Mouse (Mus musculus) forebrain, embryonic 15.5 days (tissue): Measurements from ENCODE around the gene Dlec1. TPM values are rescaled to one million over a fixed set of nuclear protein-coding genes. Genes with fewer than 3 reads are reported as not detected.

Experiments
- ATAC-seq: fragments of 200-750 bp; cut with Nextera tagmentation; replicated peaks from 2 replicates; pipeline ENCODE4 v1.8.0; 2017; ENCODE audit warnings: mild to moderate bottlenecking, moderate TSS enrichment, moderate library complexity
- H3K27ac ChIP-seq: fragments of 300-500 bp; sonication (generic); replicated peaks from 2 replicates; pipeline ENCODE4 v1.5.1; 2015; ENCODE audit warnings: mild to moderate bottlenecking, inconsistent platforms
- H3K27me3 ChIP-seq: fragments of 300-500 bp; sonication (generic); 2 replicates; pipeline ENCODE4 v1.6.1; 2015; ENCODE audit warnings: inconsistent platforms
- H3K36me3 ChIP-seq: fragments of 300-500 bp; sonication (generic); 2 replicates; pipeline ENCODE4 v1.6.1; 2015; ENCODE audit warnings: mild to moderate bottlenecking, inconsistent platforms
- H3K4me1 ChIP-seq: fragments of 300-500 bp; sonication (generic); 2 replicates; pipeline ENCODE4 v1.6.1; 2015; ENCODE audit warnings: inconsistent platforms
- H3K4me2 ChIP-seq: fragments of 300-500 bp; sonication (generic); replicated peaks from 2 replicates; pipeline ENCODE4 v1.6.1; 2015; ENCODE audit warnings: mild to moderate bottlenecking, inconsistent platforms
- H3K4me3 ChIP-seq: fragments of 300-500 bp; sonication (generic); 2 replicates; pipeline ENCODE4 v1.5.1; 2015; ENCODE audit warnings: mild to moderate bottlenecking, inconsistent platforms
- H3K9ac ChIP-seq: fragments of 300-500 bp; sonication (generic); replicated peaks from 2 replicates; pipeline ENCODE4 v1.6.1; 2015; ENCODE audit warnings: mild to moderate bottlenecking, inconsistent platforms
- H3K9me3 ChIP-seq: fragments of 300-500 bp; sonication (generic); 2 replicates; pipeline ENCODE4 v1.6.1; 2016; ENCODE audit warnings: inconsistent platforms
- WGBS: fragments of 180-500 bp; shearing (Covaris S2); methylation state at CpG from one replicate; pipeline ENCODE4 v1.1.7; 2015; ENCODE audit warnings: mixed read lengths; 5-methylcytosine and 5-hydroxymethylcytosine counted together
- polyA plus RNA-seq: library from polyadenylated mRNA; unstranded; fragments of >200 nt; fragmentation: Nextera tagmentation; extraction: Ambion mirVana; gene quantifications from 2 replicates; pipeline ENCODE4 v1.2.1, GENCODE M21; 2015

Dlec1 gene
- polyA plus RNA-seq, 1 experiment from 2014 or later, result 0.36 TPM

- Histone ChIP-seq H3K27me3 (no peaks in the 10 kb centered on the region), H3K4me3 (no peak overlapping the region), H3K4me2 (no peak overlapping the region), H3K36me3 (no peaks in the 10 kb centered on the region; the same call in 1 of the 2 replicates), H3K4me1 (no peaks in the 10 kb centered on the region), H3K9ac (no peak overlapping the region), H3K9me3 (no peaks in the 10 kb centered on the region), H3K27ac (no peak overlapping the region)
- 85% methylated on average over 15 of the region's 15 CpGs for WGBS
- ATAC-seq, result no peak
Measured at GRCm38 (mm10) chr9:119073184-119073895, 28.9 kb upstream of the Dlec1 start.

- no peak for ATAC-seq
- H3K4me1 ChIP-seq, result no peaks in the 10 kb centered on the region
- no peaks in the 10 kb centered on the region for H3K27me3 ChIP-seq
- no peak overlapping the region for H3K27ac ChIP-seq
- H3K4me3 ChIP-seq, result no peak overlapping the region
- no peaks in the 10 kb centered on the region for H3K9me3 ChIP-seq
- no peaks in the 10 kb centered on the region; the same call in 1 of the 2 replicates for H3K36me3 ChIP-seq
- 74% methylated on average over 16 of the region's 16 CpGs for WGBS
- H3K9ac ChIP-seq, result no peak overlapping the region
- H3K4me2 ChIP-seq, result no peak overlapping the region
Measured at GRCm38 (mm10) chr9:119075685-119076084, 26.6 kb upstream of the Dlec1 start.

- ATAC-seq, result no peak
- H3K9me3 ChIP-seq, result no peaks in the 10 kb centered on the region
- H3K27me3 ChIP-seq, result no peaks in the 10 kb centered on the region
- no peak overlapping the region for H3K9ac ChIP-seq
- peaks cover 10% of the 10 kb centered on the region for H3K4me1 ChIP-seq
- H3K4me2 ChIP-seq, result no peak overlapping the region
- H3K4me3 ChIP-seq, result no peak overlapping the region
- WGBS, result 83% methylated on average over 5 of the region's 5 CpGs
- H3K36me3 ChIP-seq, result no peaks in the 10 kb centered on the region
- no peak overlapping the region for H3K27ac ChIP-seq
Measured at GRCm38 (mm10) chr9:119080040-119080675, 22.1 kb upstream of the Dlec1 start.

- no peak overlapping the region for H3K9ac ChIP-seq
- H3K9me3 ChIP-seq, result no peaks in the 10 kb centered on the region
- peaks cover 13% of the 10 kb centered on the region for H3K4me1 ChIP-seq
- WGBS, result 8% methylated on average over 8 of the region's 8 CpGs
- no peak overlapping the region for H3K4me3 ChIP-seq
- ATAC-seq, result peak; percentile 74
- H3K4me2 ChIP-seq, result no peak overlapping the region
- peak overlapping the region; percentile 49 for H3K27ac ChIP-seq
- H3K36me3 ChIP-seq, result no peaks in the 10 kb centered on the region
- no peaks in the 10 kb centered on the region for H3K27me3 ChIP-seq
Measured at GRCm38 (mm10) chr9:119082039-119082438, 20.2 kb upstream of the Dlec1 start.

GRCm38 (mm10) chr9:119082656-119083430 lies 19.4 kb upstream of the Dlec1 start:
- peaks cover 13% of the 10 kb centered on the region for H3K4me1 ChIP-seq
- H3K9me3 ChIP-seq, result no peaks in the 10 kb centered on the region
- no peaks in the 10 kb centered on the region for H3K27me3 ChIP-seq
- 71% methylated on average over 7 of the region's 7 CpGs for WGBS
- H3K9ac ChIP-seq, result no peak overlapping the region
- no peak overlapping the region for H3K4me3 ChIP-seq
- no peak for ATAC-seq
- H3K36me3 ChIP-seq, result no peaks in the 10 kb centered on the region
- peak overlapping the region; percentile 49; the same call in 1 of the 2 replicates for H3K27ac ChIP-seq
- H3K4me2 ChIP-seq, result no peak overlapping the region

GRCm38 (mm10) chr9:119083966-119084365 lies 18.3 kb upstream of the Dlec1 start:
- no peak overlapping the region for H3K4me2 ChIP-seq
- H3K27ac ChIP-seq, result no peak overlapping the region
- H3K27me3 ChIP-seq, result no peaks in the 10 kb centered on the region
- ATAC-seq, result no peak
- peaks cover 23% of the 10 kb centered on the region for H3K4me1 ChIP-seq
- H3K36me3 ChIP-seq, result no peaks in the 10 kb centered on the region
- WGBS, result 87% methylated on average over 10 of the region's 10 CpGs
- no peaks in the 10 kb centered on the region for H3K9me3 ChIP-seq
- no peak overlapping the region for H3K9ac ChIP-seq
- H3K4me3 ChIP-seq, result no peak overlapping the region

GRCm38 (mm10) chr9:119086451-119086850 lies 15.8 kb upstream of the Dlec1 start:
- no peak for ATAC-seq
- H3K4me3 ChIP-seq, result no peak overlapping the region
- H3K9ac ChIP-seq, result no peak overlapping the region
- 60% methylated on average over 1 of the region's 1 CpGs for WGBS
- H3K27ac ChIP-seq, result no peak overlapping the region
- peaks cover 2% of the 10 kb centered on the region; the same call in 1 of the 2 replicates for H3K27me3 ChIP-seq
- no peak overlapping the region for H3K4me2 ChIP-seq
- H3K4me1 ChIP-seq, result peaks cover 23% of the 10 kb centered on the region
- H3K36me3 ChIP-seq, result no peaks in the 10 kb centered on the region
- H3K9me3 ChIP-seq, result no peaks in the 10 kb centered on the region

- no peak overlapping the region for H3K27ac ChIP-seq
- no peaks in the 10 kb centered on the region for H3K36me3 ChIP-seq
- H3K9ac ChIP-seq, result no peak overlapping the region
- no peak for ATAC-seq
- H3K4me1 ChIP-seq, result peaks cover 16% of the 10 kb centered on the region
- no peaks in the 10 kb centered on the region for H3K9me3 ChIP-seq
- WGBS, result 90% methylated on average over 5 of the region's 5 CpGs
- H3K27me3 ChIP-seq, result peaks cover 9% of the 10 kb centered on the region; the same call in 1 of the 2 replicates
- H3K4me2 ChIP-seq, result no peak overlapping the region
- no peak overlapping the region for H3K4me3 ChIP-seq
Measured at GRCm38 (mm10) chr9:119087309-119087708, 15.0 kb upstream of the Dlec1 start.

GRCm38 (mm10) chr9:119088148-119088801 lies 14.0 kb upstream of the Dlec1 start:
- H3K36me3 ChIP-seq, result no peaks in the 10 kb centered on the region
- H3K9me3 ChIP-seq, result no peaks in the 10 kb centered on the region
- H3K4me3 ChIP-seq, result peak overlapping the region; percentile 27
- ATAC-seq, result peak; percentile 70
- H3K4me1 ChIP-seq, result peaks cover 23% of the 10 kb centered on the region
- 2% methylated on average over 24 of the region's 24 CpGs for WGBS
- no peak overlapping the region for H3K27ac ChIP-seq
- peaks cover 15% of the 10 kb centered on the region; the same call in 1 of the 2 replicates for H3K27me3 ChIP-seq
- H3K9ac ChIP-seq, result peak overlapping the region; percentile 25; the same call in 1 of the 2 replicates
- peak overlapping the region; percentile 42 for H3K4me2 ChIP-seq

- H3K27ac ChIP-seq, result no peak overlapping the region
- H3K9me3 ChIP-seq, result no peaks in the 10 kb centered on the region
- no peaks in the 10 kb centered on the region for H3K36me3 ChIP-seq
- H3K9ac ChIP-seq, result no peak overlapping the region
- 34% methylated on average over 7 of the region's 7 CpGs for WGBS
- H3K4me1 ChIP-seq, result peaks cover 30% of the 10 kb centered on the region
- no peak overlapping the region for H3K4me2 ChIP-seq
- no peak overlapping the region for H3K4me3 ChIP-seq
- peaks cover 15% of the 10 kb centered on the region; the same call in 1 of the 2 replicates for H3K27me3 ChIP-seq
- ATAC-seq, result no peak
Measured at GRCm38 (mm10) chr9:119089437-119089836, 12.8 kb upstream of the Dlec1 start.

GRCm38 (mm10) chr9:119090462-119090861 lies 11.8 kb upstream of the Dlec1 start:
- no peak overlapping the region for H3K27ac ChIP-seq
- 91% methylated on average over 5 of the region's 5 CpGs for WGBS
- no peaks in the 10 kb centered on the region for H3K36me3 ChIP-seq
- no peaks in the 10 kb centered on the region for H3K9me3 ChIP-seq
- H3K4me3 ChIP-seq, result no peak overlapping the region
- ATAC-seq, result no peak
- H3K4me2 ChIP-seq, result no peak overlapping the region
- peaks cover 15% of the 10 kb centered on the region; the same call in 1 of the 2 replicates for H3K27me3 ChIP-seq
- H3K9ac ChIP-seq, result no peak overlapping the region
- H3K4me1 ChIP-seq, result peaks cover 30% of the 10 kb centered on the region
